20 mouse cellular contexts compared by ENCODE assay signal in the genomic region with DNA sequence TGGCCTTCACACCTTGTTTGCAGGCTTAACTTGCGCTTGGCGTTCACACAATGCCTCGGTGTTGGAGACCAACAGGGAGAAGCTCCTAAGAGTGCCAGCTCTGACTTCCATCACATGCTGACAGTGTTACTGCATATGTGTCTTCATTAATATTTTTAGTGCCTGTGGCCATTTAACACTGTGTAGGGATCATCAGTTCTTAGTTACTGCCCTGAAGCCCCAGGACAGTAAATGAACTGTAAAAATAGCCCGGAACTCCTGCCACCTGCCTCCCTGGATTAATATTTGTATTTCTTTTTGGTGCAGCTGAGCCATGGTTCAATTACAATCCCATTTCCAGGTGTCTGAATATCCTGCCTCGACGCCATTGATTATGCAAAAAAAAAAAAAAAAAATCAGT.
DNase-seq lines count a peak whose midpoint lies in the region; ATAC-seq and TF ChIP-seq lines count a peak whose summit lies in the region.
"Had no signal": no experiment of that assay in that cellular context is flagged by ENCODE, and none has a peak within 500 bp of the region (broad histone marks: within the 10 kb centered on the region; RNA-seq: fewer than 3 reads in every experiment).

No protein-coding gene starts in this region.

- WGBS in forebrain, embryonic 12.5 days: 73% methylated on average over 6 of the region's 6 CpGs
- 87% methylated on average over 6 of the region's 6 CpGs for WGBS in forebrain, embryonic 10.5 days
- 33% methylated on average over 6 of the region's 6 CpGs for WGBS in hindbrain, embryonic 15.5 days
- 38% methylated on average over 6 of the region's 6 CpGs for WGBS in midbrain, embryonic 16.5 days

- H3K9me3 ChIP-seq in forebrain, embryonic 12.5 days: no peaks in the 10 kb centered on the region
- no peaks in the 10 kb centered on the region for H3K9me3 ChIP-seq in forebrain, embryonic 10.5 days
- H3K9me3 ChIP-seq in hindbrain, embryonic 15.5 days: no peaks in the 10 kb centered on the region
- no peaks in the 10 kb centered on the region for H3K9me3 ChIP-seq in midbrain, embryonic 16.5 days (replicated peaks; ENCODE audit: control insufficient read depth, low read length, poor library complexity, severe bottlenecking)
- H3K9me3 ChIP-seq: G1E; stomach, embryonic 15.5 days had no signal

- peaks cover 11% of the 10 kb centered on the region; the same call in 1 of the 2 replicates for H3K4me1 ChIP-seq in forebrain, embryonic 12.5 days
- H3K4me1 ChIP-seq in forebrain, embryonic 10.5 days: no peaks in the 10 kb centered on the region
- H3K4me1 ChIP-seq in hindbrain, embryonic 15.5 days (replicated peaks): peaks cover 12% of the 10 kb centered on the region
- H3K4me1 ChIP-seq in midbrain, embryonic 16.5 days (ENCODE audit: control insufficient read depth, insufficient read depth, low read length): peaks cover 12% of the 10 kb centered on the region
- H3K4me1 ChIP-seq: stomach, embryonic 15.5 days had no signal

- no peak for TF ChIP-seq CTCF in left cerebral cortex, adult 2 months (IDR thresholded peaks at IDR 0.05)

- no peak overlapping the region for H3K9ac ChIP-seq in forebrain, embryonic 12.5 days
- H3K9ac ChIP-seq in hindbrain, embryonic 15.5 days: no peak overlapping the region
- H3K9ac ChIP-seq in midbrain, embryonic 16.5 days (ENCODE audit: low read depth, low read length): no peak overlapping the region
- H3K9ac ChIP-seq: stomach, embryonic 15.5 days had no signal

- no peak overlapping the region for H3K4me2 ChIP-seq in forebrain, embryonic 12.5 days
- no peak overlapping the region for H3K4me2 ChIP-seq in hindbrain, embryonic 15.5 days
- H3K4me2 ChIP-seq in midbrain, embryonic 16.5 days (ENCODE audit: low read length): no peak overlapping the region
- H3K4me2 ChIP-seq: heart, embryonic 11.5 days; stomach, embryonic 15.5 days had no signal

- H3K4me3 ChIP-seq in forebrain, embryonic 12.5 days (replicated peaks): no peak overlapping the region
- H3K4me3 ChIP-seq in forebrain, embryonic 10.5 days: no peak overlapping the region
- H3K4me3 ChIP-seq in hindbrain, embryonic 15.5 days: no peak overlapping the region
- H3K4me3 ChIP-seq in midbrain, embryonic 16.5 days (ENCODE audit: low read depth, low read length): no peak overlapping the region
- H3K4me3 ChIP-seq in left cerebral cortex, adult 2 months: no peak overlapping the region
- H3K4me3 ChIP-seq: stomach, embryonic 15.5 days had no signal

- no peaks in the 10 kb centered on the region for H3K27me3 ChIP-seq in forebrain, embryonic 12.5 days
- H3K27me3 ChIP-seq in forebrain, embryonic 10.5 days (ENCODE audit: poor library complexity, severe bottlenecking): no peaks in the 10 kb centered on the region
- H3K27me3 ChIP-seq in hindbrain, embryonic 15.5 days: no peaks in the 10 kb centered on the region
- H3K27me3 ChIP-seq in midbrain, embryonic 16.5 days (ENCODE audit: control insufficient read depth, insufficient read depth, low read depth, low read length): no peaks in the 10 kb centered on the region
- H3K27me3 ChIP-seq: stomach, embryonic 15.5 days had no signal

- H3K36me3 ChIP-seq in forebrain, embryonic 12.5 days (replicated peaks): no peaks in the 10 kb centered on the region
- no peaks in the 10 kb centered on the region for H3K36me3 ChIP-seq in forebrain, embryonic 10.5 days (replicated peaks)
- no peaks in the 10 kb centered on the region for H3K36me3 ChIP-seq in hindbrain, embryonic 15.5 days
- H3K36me3 ChIP-seq in midbrain, embryonic 16.5 days (ENCODE audit: control insufficient read depth, insufficient read depth, low read length): no peaks in the 10 kb centered on the region
- H3K36me3 ChIP-seq: G1E; stomach, embryonic 15.5 days had no signal

- H3K27ac ChIP-seq in forebrain, embryonic 12.5 days: peak overlapping the region; percentile 19; the same call in 1 of the 2 replicates
- H3K27ac ChIP-seq in forebrain, embryonic 10.5 days: no peak overlapping the region
- H3K27ac ChIP-seq in hindbrain, embryonic 15.5 days (replicated peaks): peak overlapping the region; percentile 34; the same call in 1 of the 2 replicates
- H3K27ac ChIP-seq in midbrain, embryonic 16.5 days (ENCODE audit: low read length): peak overlapping the region; percentile 40; the same call in 1 of the 2 replicates
- H3K27ac ChIP-seq in left cerebral cortex, adult 2 months: no peak overlapping the region
- H3K27ac ChIP-seq: stomach, embryonic 15.5 days had no signal

- 0 out of 2 replicates have a peak, but pooled peaks have one; percentile 27 for ATAC-seq in forebrain, embryonic 12.5 days (ENCODE audit: low FRiP score)
- ATAC-seq in hindbrain, embryonic 15.5 days (ENCODE audit: low FRiP score, low read depth): 0 out of 2 replicates have a peak, but pooled peaks have one; percentile 10
- ATAC-seq in midbrain, embryonic 16.5 days: peak; percentile 65

- intact Hi-C loops in left cerebral cortex, adult 2 months (cut with DNase I): no loop called here
- intact Hi-C loops in left cerebral cortex, postnatal 14 days (cut with DNase I): no loop called here

- no peak for DNase-seq in forebrain, embryonic 10.5 days (ENCODE audit: extremely low spot score, low spot score)
- peak; percentile 1 for DNase-seq in R1 (ENCODE audit: low read depth, low spot score)
- DNase-seq in lung, postnatal 36 days: no peak
- DNase-seq in left cerebral cortex, adult 2 months (ENCODE audit: extremely low spot score in 1 of 2, low spot score in 2 of 2): no peak
- DNase-seq in left cerebral cortex, postnatal 14 days (ENCODE audit: low spot score in 2 of 2): no peak
- DNase-seq: adrenal gland, postnatal 14 days; heart, postnatal 10 days; kidney, adult 18-20 months; liver; lung, postnatal 10 days; right cerebral cortex, postnatal 14 days; spleen, adult 18-20 months; thymus, adult 18-20 months; thymus, postnatal 4 days had no signal

Comparison
In these comparisons a context has a peak if more than half of its experiments do, and no peak if none do; other contexts are left out.
1. H3K27ac ChIP-seq: peak in forebrain, embryonic 12.5 days (single experiment), hindbrain, embryonic 15.5 days (single experiment) and midbrain, embryonic 16.5 days (single experiment); none in forebrain, embryonic 10.5 days (single experiment) and left cerebral cortex, adult 2 months (single experiment).
2. ATAC-seq: peak in every context shown above with its lines; median percentile 65 in midbrain, embryonic 16.5 days; 27 in forebrain, embryonic 12.5 days; 10 in hindbrain, embryonic 15.5 days.